Mouse (Mus musculus): ENCODE data around the gene Dclk1. TPM values are rescaled to one million over a fixed set of nuclear protein-coding genes. Genes with fewer than 3 reads are reported as not detected.

The Dclk1 gene
- total RNA-seq, 2 experiments from 2014 or later, result 11.9 to 13.0 TPM

- DNase-seq, result no peak
- intact Hi-C loops (cut with DNase I), result no loop called here
Observed at GRCm38 (mm10) chr3:55330496-55330895, 88.3 kb downstream of the Dclk1 start.

- intact Hi-C loops (cut with DNase I), result no loop called here
- DNase-seq, result no peak
Observed at GRCm38 (mm10) chr3:55331694-55332093, 89.5 kb downstream of the Dclk1 start.

- DNase-seq, result no peak
- intact Hi-C loops (cut with DNase I), result no loop called here
Observed at GRCm38 (mm10) chr3:55333511-55333910, 91.3 kb downstream of the Dclk1 start.

GRCm38 (mm10) chr3:55336895-55337294 is 94.7 kb downstream of the Dclk1 start:
- DNase-seq, result peak; percentile 38 to 56
- intact Hi-C loops (cut with DNase I), result no loop called here

GRCm38 (mm10) chr3:55337671-55338070 is 95.5 kb downstream of the Dclk1 start:
- DNase-seq, result no peak
- intact Hi-C loops (cut with DNase I), result no loop called here

GRCm38 (mm10) chr3:55342445-55342844 is 100.3 kb downstream of the Dclk1 start:
- no peak for DNase-seq
- intact Hi-C loops (cut with DNase I), result no loop called here

- no peak for DNase-seq
- intact Hi-C loops (cut with DNase I), result no loop called here
Observed at GRCm38 (mm10) chr3:55347371-55348025, 105.3 kb downstream of the Dclk1 start.

- intact Hi-C loops (cut with DNase I), result no loop called here
- no peak for DNase-seq
Observed at GRCm38 (mm10) chr3:55348026-55348390, 105.8 kb downstream of the Dclk1 start.

GRCm38 (mm10) chr3:55350194-55350593 is 108.0 kb downstream of the Dclk1 start:
- no peak for DNase-seq

GRCm38 (mm10) chr3:55351281-55352052 is 109.3 kb downstream of the Dclk1 start:
- DNase-seq, result no peak
- intact Hi-C loops (cut with DNase I), result loop anchor here (5.0 to 10.0 kb wide), 3 partner anchors 109 to 537 kb away; partner anchors contain the start of gene Dclk1

More at GRCm38 (mm10) chr3:55350194-55350593, 108.0 kb downstream of the Dclk1 start:
- intact Hi-C loops (cut with DNase I), result loop anchor here (5.0 to 10.0 kb wide), 3 partner anchors 108 to 535 kb away; partner anchors contain the start of gene Dclk1

- DNase-seq, result peak in 1 of 2 experiments; percentile 22
- intact Hi-C loops (cut with DNase I), result loop anchor here (5.0 to 10.0 kb wide), 3 partner anchors 110 to 538 kb away; partner anchors contain the start of gene Dclk1
Observed at GRCm38 (mm10) chr3:55352529-55352928, 110.4 kb downstream of the Dclk1 start.

- intact Hi-C loops (cut with DNase I), result loop anchor here (5.0 to 10.0 kb wide), 3 partner anchors 111 to 538 kb away; partner anchors contain the start of gene Dclk1
- no peak for DNase-seq
Observed at GRCm38 (mm10) chr3:55353169-55353568, 111.0 kb downstream of the Dclk1 start.

GRCm38 (mm10) chr3:55353909-55354511 is 111.8 kb downstream of the Dclk1 start:
- peak; percentile 41 to 45 for DNase-seq
- intact Hi-C loops (cut with DNase I), result loop anchor here (1.0 to 10.0 kb wide), 5 partner anchors 112 to 539 kb away; partner anchors contain the start of gene Dclk1

- peak; percentile 60 to 84 for DNase-seq
- intact Hi-C loops (cut with DNase I), result loop anchor here (1.0 to 10.0 kb wide), 5 partner anchors 112 to 540 kb away; partner anchors contain the start of gene Dclk1
Observed at GRCm38 (mm10) chr3:55354765-55355164, 112.6 kb downstream of the Dclk1 start.

GRCm38 (mm10) chr3:55358486-55358885 is 116.3 kb downstream of the Dclk1 start:
- intact Hi-C loops (cut with DNase I), result loop anchor here (10.0 kb wide), 1 partner anchor 544 kb away; no protein-coding TSS in a partner anchor
- peak; percentile 29 to 52 for DNase-seq

- DNase-seq, result no peak
- intact Hi-C loops (cut with DNase I), result no loop called here
Observed at GRCm38 (mm10) chr3:55360836-55361235, 118.7 kb downstream of the Dclk1 start.

GRCm38 (mm10) chr3:55367166-55367565 is 125.0 kb downstream of the Dclk1 start:
- intact Hi-C loops (cut with DNase I), result no loop called here
- DNase-seq, result no peak

GRCm38 (mm10) chr3:55369156-55369555 is 127.0 kb downstream of the Dclk1 start:
- intact Hi-C loops (cut with DNase I), result no loop called here
- DNase-seq, result peak; percentile 11 to 24

- peak; percentile 69 to 71 for DNase-seq
- intact Hi-C loops (cut with DNase I), result loop anchor here (5.0 to 10.0 kb wide), 3 partner anchors 121 to 1829 kb away; no protein-coding TSS in a partner anchor
Observed at GRCm38 (mm10) chr3:55373689-55374088, 131.5 kb downstream of the Dclk1 start.

- DNase-seq, result no peak
- intact Hi-C loops (cut with DNase I), result loop anchor here (5.0 to 10.0 kb wide), 3 partner anchors 79 to 626 kb away; no protein-coding TSS in a partner anchor
Observed at GRCm38 (mm10) chr3:55378591-55378990, 136.4 kb downstream of the Dclk1 start.

GRCm38 (mm10) chr3:55380471-55380870 is 138.3 kb downstream of the Dclk1 start:
- DNase-seq, result no peak
- intact Hi-C loops (cut with DNase I), result no loop called here
